Mouse (Mus musculus): Measurements from ENCODE around the gene Il2rg.

DNA sequence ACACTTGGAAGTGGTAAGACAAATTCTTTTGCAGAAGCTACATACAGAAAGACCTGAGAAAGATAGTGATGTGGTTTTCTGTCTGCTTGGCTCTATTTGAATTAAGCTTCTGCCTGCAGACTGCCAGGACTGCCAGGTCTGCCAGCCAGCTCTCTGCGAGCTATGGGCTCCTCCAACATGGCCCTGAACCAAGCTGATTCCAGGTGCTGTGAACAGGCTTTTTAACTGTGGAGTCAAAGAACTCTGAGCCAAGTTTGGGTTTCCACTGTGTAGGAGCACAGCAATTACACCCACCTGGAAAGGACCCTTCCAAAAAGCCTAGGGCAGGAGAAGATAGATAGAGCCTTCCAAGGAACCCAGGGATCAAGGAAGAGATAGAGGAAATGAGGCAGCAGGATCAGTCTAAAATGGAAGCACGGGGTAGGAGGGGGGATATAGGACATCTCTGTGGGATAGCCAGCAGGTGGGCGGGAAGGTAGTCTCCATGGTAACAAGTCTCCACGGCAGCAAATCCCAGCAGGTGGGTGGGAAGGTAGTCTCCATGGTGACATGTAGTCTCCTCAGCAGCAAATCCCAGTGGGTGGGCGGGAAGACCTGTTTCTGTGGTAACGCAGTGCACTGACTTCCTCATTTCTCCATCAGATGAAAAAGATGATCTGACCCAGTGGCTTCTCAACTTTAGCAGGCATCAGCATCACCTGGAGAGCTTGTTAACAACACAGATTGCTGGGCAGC is 45.7 kb upstream of the Il2rg start:
- no peak for TF ChIP-seq EP300 (IDR thresholded peaks at IDR 0.05; ENCODE audit: insufficient read depth, low read depth, low read length)
- no peak for TF ChIP-seq CTCF (IDR thresholded peaks at IDR 0.05)
- no peak for TF ChIP-seq POLR2A (IDR thresholded peaks at IDR 0.05; ENCODE audit: insufficient read depth, low read depth, low read length)

Measured in heart, adult 2 months (tissue).